Mouse (Mus musculus): Measurements from ENCODE around the gene Nucb1. TPM values are rescaled to one million over a fixed set of nuclear protein-coding genes. Genes with fewer than 3 reads are reported as not detected.
A peak's percentile ranks its signal among the peaks of the same experiment; 100 is the strongest.

Nucb1 gene
- polyA plus RNA-seq, 1 experiment from 2014 or later = 96.7 TPM

GRCm38 (mm10) chr7:45475291-45475969, 34.8 kb downstream of the Nucb1 start:
- H3K27me3 ChIP-seq (ENCODE audit: control insufficient read depth, insufficient read depth, low read length) = no peaks in the 10 kb centered on the region
- H3K27ac ChIP-seq (replicated peaks; ENCODE audit: low read depth, low read length) = no peak overlapping the region
- peak overlapping the region; percentile 30; the same call in 1 of the 2 replicates for H3K9ac ChIP-seq (replicated peaks; ENCODE audit: low read length)
- no peaks in the 10 kb centered on the region for H3K36me3 ChIP-seq (replicated peaks; ENCODE audit: control insufficient read depth, insufficient read depth, low read depth, low read length)
- WGBS = 72% methylated on average over 16 of the region's 16 CpGs
- H3K4me2 ChIP-seq (ENCODE audit: low read depth, low read length) = no peak overlapping the region; the same call in 1 of the 2 replicates
- no peaks in the 10 kb centered on the region for H3K9me3 ChIP-seq (replicated peaks; ENCODE audit: control insufficient read depth, low read length)
- no peaks in the 10 kb centered on the region for H3K4me1 ChIP-seq (ENCODE audit: control insufficient read depth, insufficient read depth, low read length)
- ATAC-seq (replicated peaks; ENCODE audit: insufficient number of reproducible peaks, low FRiP score, low TSS enrichment, low read depth) (no peak), DNase-seq (ENCODE audit: low spot score) (peak; percentile 22)
- no peak overlapping the region for H3K4me3 ChIP-seq (ENCODE audit: low read depth, low read length)

GRCm38 (mm10) chr7:45470869-45471268, 39.3 kb downstream of the Nucb1 start:
- Histone ChIP-seq H3K27ac (replicated peaks; ENCODE audit: low read depth, low read length) (0 out of 2 replicates have a peak overlapping the region, but pooled peaks have one; percentile 9), H3K27me3 (ENCODE audit: control insufficient read depth, insufficient read depth, low read length) (no peaks in the 10 kb centered on the region), H3K9ac (replicated peaks; ENCODE audit: low read length) (peak overlapping the region; percentile 11; the same call in 1 of the 2 replicates), H3K4me3 (ENCODE audit: low read depth, low read length) (no peak overlapping the region), H3K4me1 (ENCODE audit: control insufficient read depth, insufficient read depth, low read length) (peaks cover 2% of the 10 kb centered on the region), H3K9me3 (replicated peaks; ENCODE audit: control insufficient read depth, low read length) (no peaks in the 10 kb centered on the region), H3K4me2 (ENCODE audit: low read depth, low read length) (no peak overlapping the region), H3K36me3 (replicated peaks; ENCODE audit: control insufficient read depth, insufficient read depth, low read depth, low read length) (no peaks in the 10 kb centered on the region)
- peak; percentile 90 for DNase-seq (ENCODE audit: low spot score)
- ATAC-seq (replicated peaks; ENCODE audit: insufficient number of reproducible peaks, low FRiP score, low TSS enrichment, low read depth) = no peak
- WGBS = 7% methylated on average over 3 of the region's 3 CpGs

GRCm38 (mm10) chr7:45467090-45467670, 43.0 kb downstream of the Nucb1 start:
- H3K4me1 ChIP-seq (ENCODE audit: control insufficient read depth, insufficient read depth, low read length) = peaks cover 4% of the 10 kb centered on the region
- H3K27ac ChIP-seq (replicated peaks; ENCODE audit: low read depth, low read length) = no peak overlapping the region
- WGBS = 35% methylated on average over 7 of the region's 7 CpGs
- peak overlapping the region; percentile 86 for H3K4me3 ChIP-seq (ENCODE audit: low read depth, low read length)
- peaks cover 4% of the 10 kb centered on the region for H3K36me3 ChIP-seq (replicated peaks; ENCODE audit: control insufficient read depth, insufficient read depth, low read depth, low read length)
- ATAC-seq (replicated peaks; ENCODE audit: insufficient number of reproducible peaks, low FRiP score, low TSS enrichment, low read depth) (peak; percentile 2; the same call in 1 of the 2 replicates), DNase-seq (ENCODE audit: low spot score) (no peak)
- no peaks in the 10 kb centered on the region for H3K27me3 ChIP-seq (ENCODE audit: control insufficient read depth, insufficient read depth, low read length)
- H3K9me3 ChIP-seq (replicated peaks; ENCODE audit: control insufficient read depth, low read length) = no peaks in the 10 kb centered on the region
- peak overlapping the region; percentile 56 for H3K4me2 ChIP-seq (ENCODE audit: low read depth, low read length)
- H3K9ac ChIP-seq (replicated peaks; ENCODE audit: low read length) = peak overlapping the region; percentile 51; the same call in 1 of the 2 replicates

GRCm38 (mm10) chr7:45466283-45467089, 43.7 kb downstream of the Nucb1 start, which contains the start of gene Bax:
Bax (minus strand) TSS chr7:45466898.
- Histone ChIP-seq H3K27me3 (ENCODE audit: control insufficient read depth, insufficient read depth, low read length) (no peaks in the 10 kb centered on the region), H3K9me3 (replicated peaks; ENCODE audit: control insufficient read depth, low read length) (no peaks in the 10 kb centered on the region), H3K9ac (replicated peaks; ENCODE audit: low read length) (peak within 1 kb of the TSS; percentile 84), H3K4me3 (ENCODE audit: low read depth, low read length) (peak within 1 kb of the TSS; percentile 86), H3K4me2 (ENCODE audit: low read depth, low read length) (peak within 1 kb of the TSS; percentile 90), H3K36me3 (replicated peaks; ENCODE audit: control insufficient read depth, insufficient read depth, low read depth, low read length) (peaks cover 4% of the 10 kb centered on the region), H3K4me1 (ENCODE audit: control insufficient read depth, insufficient read depth, low read length) (peaks cover 4% of the 10 kb centered on the region), H3K27ac (replicated peaks; ENCODE audit: low read depth, low read length) (no peak within 1 kb of the TSS; the same call in 1 of the 2 replicates)
- under 1% methylated on average over 55 of the region's 58 CpGs for WGBS
- ATAC-seq (replicated peaks; ENCODE audit: insufficient number of reproducible peaks, low FRiP score, low TSS enrichment, low read depth) (peak; percentile 66), DNase-seq (ENCODE audit: low spot score) (peak; percentile 99)

- H3K9ac ChIP-seq (replicated peaks; ENCODE audit: low read length) = peak overlapping the region; percentile 84; the same call in 1 of the 2 replicates
- WGBS = 79% methylated on average over 9 of the region's 9 CpGs
- no peaks in the 10 kb centered on the region for H3K27me3 ChIP-seq (ENCODE audit: control insufficient read depth, insufficient read depth, low read length)
- peak overlapping the region; percentile 90 for H3K4me2 ChIP-seq (ENCODE audit: low read depth, low read length)
- peaks cover 4% of the 10 kb centered on the region for H3K36me3 ChIP-seq (replicated peaks; ENCODE audit: control insufficient read depth, insufficient read depth, low read depth, low read length)
- peaks cover 4% of the 10 kb centered on the region for H3K4me1 ChIP-seq (ENCODE audit: control insufficient read depth, insufficient read depth, low read length)
- DNase-seq (ENCODE audit: low spot score) = no peak
- ATAC-seq (replicated peaks; ENCODE audit: insufficient number of reproducible peaks, low FRiP score, low TSS enrichment, low read depth) = no peak
- H3K9me3 ChIP-seq (replicated peaks; ENCODE audit: control insufficient read depth, low read length) = no peaks in the 10 kb centered on the region
- H3K27ac ChIP-seq (replicated peaks; ENCODE audit: low read depth, low read length) = no peak overlapping the region
- H3K4me3 ChIP-seq (ENCODE audit: low read depth, low read length) = peak overlapping the region; percentile 86
Measured at GRCm38 (mm10) chr7:45465549-45465948, 44.7 kb downstream of the Nucb1 start.

- Histone ChIP-seq H3K9ac (replicated peaks; ENCODE audit: low read length) (0 out of 2 replicates have a peak overlapping the region, but pooled peaks have one; percentile 84), H3K27me3 (ENCODE audit: control insufficient read depth, insufficient read depth, low read length) (no peaks in the 10 kb centered on the region), H3K4me1 (ENCODE audit: control insufficient read depth, insufficient read depth, low read length) (peaks cover 4% of the 10 kb centered on the region), H3K36me3 (replicated peaks; ENCODE audit: control insufficient read depth, insufficient read depth, low read depth, low read length) (peaks cover 4% of the 10 kb centered on the region), H3K9me3 (replicated peaks; ENCODE audit: control insufficient read depth, low read length) (no peaks in the 10 kb centered on the region), H3K4me3 (ENCODE audit: low read depth, low read length) (no peak overlapping the region), H3K27ac (replicated peaks; ENCODE audit: low read depth, low read length) (no peak overlapping the region), H3K4me2 (ENCODE audit: low read depth, low read length) (no peak overlapping the region)
- WGBS = 93% methylated on average over 12 of the region's 12 CpGs
- DNase-seq (ENCODE audit: low spot score) = no peak
- no peak for ATAC-seq (replicated peaks; ENCODE audit: insufficient number of reproducible peaks, low FRiP score, low TSS enrichment, low read depth)
Measured at GRCm38 (mm10) chr7:45465112-45465511, 45.1 kb downstream of the Nucb1 start.

- WGBS = 93% methylated on average over 7 of the region's 7 CpGs
- no peak overlapping the region for H3K4me2 ChIP-seq (ENCODE audit: low read depth, low read length)
- H3K9ac ChIP-seq (replicated peaks; ENCODE audit: low read length) = no peak overlapping the region
- H3K27me3 ChIP-seq (ENCODE audit: control insufficient read depth, insufficient read depth, low read length) = no peaks in the 10 kb centered on the region
- H3K4me3 ChIP-seq (ENCODE audit: low read depth, low read length) = no peak overlapping the region
- no peak for ATAC-seq (replicated peaks; ENCODE audit: insufficient number of reproducible peaks, low FRiP score, low TSS enrichment, low read depth)
- H3K4me1 ChIP-seq (ENCODE audit: control insufficient read depth, insufficient read depth, low read length) = peaks cover 4% of the 10 kb centered on the region
- H3K27ac ChIP-seq (replicated peaks; ENCODE audit: low read depth, low read length) = no peak overlapping the region
- no peak for DNase-seq (ENCODE audit: low spot score)
- H3K9me3 ChIP-seq (replicated peaks; ENCODE audit: control insufficient read depth, low read length) = no peaks in the 10 kb centered on the region
- peaks cover 4% of the 10 kb centered on the region for H3K36me3 ChIP-seq (replicated peaks; ENCODE audit: control insufficient read depth, insufficient read depth, low read depth, low read length)
Measured at GRCm38 (mm10) chr7:45463987-45464778, 46.0 kb downstream of the Nucb1 start.

Measured in embryonic facial prominence, embryonic 11.5 days (tissue).